Mouse (Mus musculus): ENCODE measurements around the gene Serpina6. TPM values are rescaled to one million over a fixed set of nuclear protein-coding genes. Genes with fewer than 3 reads are reported as not detected.
"Not testable (repeated sequence)": the region's sequence is repeated elsewhere in the genome, so short reads cannot be mapped to it uniquely, and the experiment has no call there.

The Serpina6 gene
- polyA plus RNA-seq, 1 experiment from 2014 or later = 410 TPM

- Histone ChIP-seq H3K36me3 (ENCODE audit: insufficient read depth, low read length) (no peaks in the 10 kb centered on the region), H3K4me2 (ENCODE audit: low read length) (no peak overlapping the region), H3K9me3 (replicated peaks; ENCODE audit: low read length) (no peaks in the 10 kb centered on the region), H3K4me3 (replicated peaks; ENCODE audit: low read depth, low read length) (no peak overlapping the region), H3K4me1 (replicated peaks; ENCODE audit: insufficient read depth, low read length) (no peaks in the 10 kb centered on the region), H3K27ac (no peak overlapping the region), H3K27me3 (ENCODE audit: insufficient read depth, low read length) (no peaks in the 10 kb centered on the region), H3K9ac (ENCODE audit: low read depth, low read length) (no peak overlapping the region)
- ATAC-seq (replicated peaks; ENCODE audit: low FRiP score, low read depth) (no peak), DNase-seq (ENCODE audit: low spot score) (no peak)
- WGBS = 33% methylated on average over 7 of the region's 7 CpGs
- no peak for TF ChIP-seq CTCF (IDR thresholded peaks at IDR 0.05; ENCODE audit: low read depth)
Measured at GRCm38 (mm10) chr12:103687021-103687420, 30.0 kb upstream of the Serpina6 start.

GRCm38 (mm10) chr12:103686050-103686449 lies 29.0 kb upstream of the Serpina6 start:
- no peak for TF ChIP-seq CTCF (IDR thresholded peaks at IDR 0.05; ENCODE audit: low read depth)
- H3K4me2 ChIP-seq (ENCODE audit: low read length) = no peak overlapping the region
- no peaks in the 10 kb centered on the region for H3K4me1 ChIP-seq (replicated peaks; ENCODE audit: insufficient read depth, low read length)
- no peak overlapping the region for H3K4me3 ChIP-seq (replicated peaks; ENCODE audit: low read depth, low read length)
- no peaks in the 10 kb centered on the region for H3K36me3 ChIP-seq (ENCODE audit: insufficient read depth, low read length)
- no peak overlapping the region for H3K9ac ChIP-seq (ENCODE audit: low read depth, low read length)
- ATAC-seq (replicated peaks; ENCODE audit: low FRiP score, low read depth) = no peak
- no peak for DNase-seq (ENCODE audit: low spot score)
- H3K27me3 ChIP-seq (ENCODE audit: insufficient read depth, low read length) = no peaks in the 10 kb centered on the region
- H3K27ac ChIP-seq = no peak overlapping the region
- no peaks in the 10 kb centered on the region for H3K9me3 ChIP-seq (replicated peaks; ENCODE audit: low read length)
- 70% methylated on average over 3 of the region's 3 CpGs for WGBS

GRCm38 (mm10) chr12:103685386-103685785 lies 28.4 kb upstream of the Serpina6 start:
- Histone ChIP-seq H3K9me3 (replicated peaks; ENCODE audit: low read length) (no peaks in the 10 kb centered on the region), H3K4me3 (replicated peaks; ENCODE audit: low read depth, low read length) (no peak overlapping the region), H3K9ac (ENCODE audit: low read depth, low read length) (no peak overlapping the region), H3K27me3 (ENCODE audit: insufficient read depth, low read length) (no peaks in the 10 kb centered on the region), H3K4me1 (replicated peaks; ENCODE audit: insufficient read depth, low read length) (no peaks in the 10 kb centered on the region), H3K36me3 (ENCODE audit: insufficient read depth, low read length) (no peaks in the 10 kb centered on the region), H3K4me2 (ENCODE audit: low read length) (no peak overlapping the region), H3K27ac (no peak overlapping the region)
- no peak for TF ChIP-seq CTCF (IDR thresholded peaks at IDR 0.05; ENCODE audit: low read depth)
- DNase-seq (ENCODE audit: low spot score) (no peak), ATAC-seq (replicated peaks; ENCODE audit: low FRiP score, low read depth) (no peak)
- WGBS = 68% methylated on average over 3 of the region's 3 CpGs

GRCm38 (mm10) chr12:103683775-103684174 lies 26.8 kb upstream of the Serpina6 start:
- 14% methylated on average over 4 of the region's 4 CpGs for WGBS
- H3K36me3 ChIP-seq (ENCODE audit: insufficient read depth, low read length) = no peaks in the 10 kb centered on the region

GRCm38 (mm10) chr12:103681739-103682138 lies 24.7 kb upstream of the Serpina6 start:
- H3K36me3 ChIP-seq (ENCODE audit: insufficient read depth, low read length) = no peaks in the 10 kb centered on the region
- ATAC-seq (replicated peaks; ENCODE audit: low FRiP score, low read depth) (no peak), DNase-seq (ENCODE audit: low spot score) (no peak)
- H3K9me3 ChIP-seq (replicated peaks; ENCODE audit: low read length) = no peaks in the 10 kb centered on the region
- 67% methylated on average over 2 of the region's 2 CpGs for WGBS
- H3K27ac ChIP-seq = no peak overlapping the region
- H3K27me3 ChIP-seq (ENCODE audit: insufficient read depth, low read length) = no peaks in the 10 kb centered on the region
- no peak overlapping the region for H3K9ac ChIP-seq (ENCODE audit: low read depth, low read length)
- no peak for TF ChIP-seq CTCF (IDR thresholded peaks at IDR 0.05; ENCODE audit: low read depth)
- no peak overlapping the region for H3K4me3 ChIP-seq (replicated peaks; ENCODE audit: low read depth, low read length)
- no peak overlapping the region for H3K4me2 ChIP-seq (ENCODE audit: low read length)
- H3K4me1 ChIP-seq (replicated peaks; ENCODE audit: insufficient read depth, low read length) = no peaks in the 10 kb centered on the region

More at GRCm38 (mm10) chr12:103683775-103684174, 26.8 kb upstream of the Serpina6 start:
- no peak overlapping the region for H3K27ac ChIP-seq
- no peak overlapping the region for H3K4me2 ChIP-seq (ENCODE audit: low read length)
- no peaks in the 10 kb centered on the region for H3K4me1 ChIP-seq (replicated peaks; ENCODE audit: insufficient read depth, low read length)
- no peak for ATAC-seq (replicated peaks; ENCODE audit: low FRiP score, low read depth)
- no peak for DNase-seq (ENCODE audit: low spot score)
- no peak overlapping the region for H3K4me3 ChIP-seq (replicated peaks; ENCODE audit: low read depth, low read length)
- H3K27me3 ChIP-seq (ENCODE audit: insufficient read depth, low read length) = no peaks in the 10 kb centered on the region
- no peak overlapping the region for H3K9ac ChIP-seq (ENCODE audit: low read depth, low read length)
- no peaks in the 10 kb centered on the region for H3K9me3 ChIP-seq (replicated peaks; ENCODE audit: low read length)
- no peak for TF ChIP-seq CTCF (IDR thresholded peaks at IDR 0.05; ENCODE audit: low read depth)

- TF ChIP-seq CTCF (IDR thresholded peaks at IDR 0.05; ENCODE audit: low read depth) = no peak
- no peak overlapping the region for H3K9ac ChIP-seq (ENCODE audit: low read depth, low read length)
- no peaks in the 10 kb centered on the region for H3K9me3 ChIP-seq (replicated peaks; ENCODE audit: low read length)
- no peak overlapping the region for H3K4me3 ChIP-seq (replicated peaks; ENCODE audit: low read depth, low read length)
- ATAC-seq (replicated peaks; ENCODE audit: low FRiP score, low read depth) (no peak), DNase-seq (ENCODE audit: low spot score) (no peak)
- H3K4me2 ChIP-seq (ENCODE audit: low read length) = no peak overlapping the region
- no peaks in the 10 kb centered on the region for H3K4me1 ChIP-seq (replicated peaks; ENCODE audit: insufficient read depth, low read length)
- no peak overlapping the region for H3K27ac ChIP-seq
- no peaks in the 10 kb centered on the region for H3K36me3 ChIP-seq (ENCODE audit: insufficient read depth, low read length)
- WGBS = 69% methylated on average over 2 of the region's 2 CpGs
- no peaks in the 10 kb centered on the region for H3K27me3 ChIP-seq (ENCODE audit: insufficient read depth, low read length)
Measured at GRCm38 (mm10) chr12:103681169-103681568, 24.2 kb upstream of the Serpina6 start.

GRCm38 (mm10) chr12:103679853-103680252 lies 22.8 kb upstream of the Serpina6 start:
- DNase-seq (ENCODE audit: low spot score) = not testable (repeated sequence)
- 96% methylated on average over 1 of the region's 1 CpGs for WGBS

More at GRCm38 (mm10) chr12:103679853-103680252, 22.8 kb upstream of the Serpina6 start:
- H3K9ac ChIP-seq (ENCODE audit: low read depth, low read length); ATAC-seq (replicated peaks; ENCODE audit: low FRiP score, low read depth); H3K9me3 ChIP-seq (replicated peaks; ENCODE audit: low read length); H3K4me1 ChIP-seq (replicated peaks; ENCODE audit: insufficient read depth, low read length); H3K27ac ChIP-seq; H3K27me3 ChIP-seq (ENCODE audit: insufficient read depth, low read length); H3K4me3 ChIP-seq (replicated peaks; ENCODE audit: low read depth, low read length); H3K4me2 ChIP-seq (ENCODE audit: low read length); H3K36me3 ChIP-seq (ENCODE audit: insufficient read depth, low read length): not testable (repeated sequence)
